Mouse (Mus musculus): ENCODE measurements around the gene Srm. TPM values are rescaled to one million over a fixed set of nuclear protein-coding genes. Genes with fewer than 3 reads are reported as not detected.

Srm gene
- total RNA-seq, 2 experiments from 2014 or later, result 16.6 to 16.8 TPM

DNA sequence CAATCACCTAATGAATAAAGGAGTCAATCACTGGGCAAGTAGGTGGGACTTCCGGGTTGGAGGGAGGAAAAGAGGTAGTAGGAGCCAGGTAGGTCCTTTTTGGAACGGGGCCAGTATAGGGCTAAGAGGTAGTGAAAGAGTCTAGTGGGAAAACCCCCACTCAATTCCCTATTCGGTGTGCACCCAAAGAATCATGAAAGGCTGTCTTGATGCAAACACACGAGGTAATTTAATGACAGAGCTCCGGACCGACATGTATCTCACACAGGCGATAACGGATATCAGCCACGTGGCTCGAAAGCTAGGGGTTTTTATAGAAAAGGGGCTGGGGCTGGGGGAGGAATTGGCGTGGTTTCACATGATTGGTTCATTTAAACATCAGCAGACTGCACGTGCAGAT lies 7.5 kb downstream of the Srm start:
- DNase-seq (ENCODE audit: low spot score), result no peak
- intact Hi-C loops (cut with DNase I), result no loop called here

DNA sequence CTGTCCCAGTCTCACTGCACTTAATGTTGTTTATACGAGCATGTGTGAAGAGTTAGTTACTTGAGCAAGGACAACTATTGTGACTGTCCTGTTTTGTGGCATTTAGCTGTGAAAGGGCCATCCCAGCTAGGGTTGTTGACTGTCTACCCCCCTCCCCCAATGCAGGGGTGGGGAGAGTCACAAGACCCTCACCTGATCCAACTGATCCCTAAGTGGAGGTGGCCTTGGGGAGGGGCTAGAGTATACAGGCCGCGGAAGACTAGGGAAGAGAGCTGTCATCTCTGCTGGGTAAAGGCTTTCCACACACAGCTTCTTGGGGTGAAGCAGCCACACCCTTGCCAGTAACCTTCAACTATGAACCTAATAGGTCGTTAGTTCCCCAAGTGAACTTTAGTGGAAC lies 9.0 kb downstream of the Srm start:
- no peak for DNase-seq (ENCODE audit: low spot score)
- intact Hi-C loops (cut with DNase I), result no loop called here

DNA sequence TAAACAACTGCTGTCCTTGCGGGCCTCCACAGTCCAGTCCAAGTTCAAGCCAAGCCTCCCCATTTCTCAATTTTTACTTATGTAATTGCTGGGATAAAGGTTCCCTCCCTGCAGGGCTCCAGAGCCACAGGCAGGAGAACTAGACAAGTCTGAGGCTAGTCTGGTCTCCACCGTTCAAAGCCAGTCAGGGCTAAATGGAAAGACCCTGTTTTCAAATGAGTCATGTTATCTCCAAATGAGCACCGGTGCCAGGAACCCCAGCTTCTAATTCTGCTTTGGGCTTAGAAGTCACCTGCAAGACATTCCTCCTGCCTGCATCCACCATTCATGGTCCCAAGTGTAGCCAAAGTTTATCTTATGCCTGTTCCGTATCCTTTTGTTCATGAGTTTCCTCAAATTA lies 10.6 kb downstream of the Srm start:
- intact Hi-C loops (cut with DNase I), result no loop called here
- DNase-seq (ENCODE audit: low spot score), result no peak

DNA sequence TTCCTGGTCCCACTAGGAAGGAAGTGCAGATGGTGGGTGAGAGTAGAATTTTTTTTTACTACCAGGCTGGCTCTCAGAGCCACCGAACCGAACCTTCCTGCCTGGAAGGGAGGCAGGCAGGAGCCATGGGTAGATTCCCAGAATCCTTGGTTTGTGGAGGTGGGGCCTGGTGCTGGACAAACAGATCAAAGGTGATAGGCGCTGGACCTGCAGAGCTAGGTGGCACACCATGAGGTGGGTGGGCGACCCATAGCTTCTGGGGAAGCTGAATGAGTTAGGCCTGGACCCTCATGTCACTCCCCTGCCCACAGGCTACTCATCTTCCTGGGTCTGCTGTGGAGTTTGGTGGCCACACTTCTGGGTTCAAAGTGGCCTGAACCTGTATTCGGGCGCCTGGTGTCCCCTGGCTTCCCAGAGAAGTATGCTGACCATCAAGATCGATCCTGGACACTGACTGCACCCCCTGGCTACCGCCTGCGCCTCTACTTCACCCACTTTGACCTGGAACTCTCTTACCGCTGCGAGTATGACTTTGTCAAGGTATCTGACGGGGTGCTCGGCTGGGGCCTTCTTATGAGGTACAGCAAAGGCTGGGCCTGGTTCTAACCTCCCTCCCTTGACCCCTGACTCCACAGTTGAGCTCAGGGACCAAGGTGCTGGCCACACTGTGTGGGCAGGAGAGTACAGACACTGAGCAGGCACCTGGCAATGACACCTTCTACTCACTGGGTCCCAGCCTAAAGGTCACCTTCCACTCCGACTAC lies 11.2 kb downstream of the Srm start, which contains the start of gene Masp2:
Masp2 (plus strand) TSS at position 198 of the 764 bp plus-strand sequence.
- DNase-seq (ENCODE audit: low spot score), result no peak
- intact Hi-C loops (cut with DNase I), result no loop called here

DNA sequence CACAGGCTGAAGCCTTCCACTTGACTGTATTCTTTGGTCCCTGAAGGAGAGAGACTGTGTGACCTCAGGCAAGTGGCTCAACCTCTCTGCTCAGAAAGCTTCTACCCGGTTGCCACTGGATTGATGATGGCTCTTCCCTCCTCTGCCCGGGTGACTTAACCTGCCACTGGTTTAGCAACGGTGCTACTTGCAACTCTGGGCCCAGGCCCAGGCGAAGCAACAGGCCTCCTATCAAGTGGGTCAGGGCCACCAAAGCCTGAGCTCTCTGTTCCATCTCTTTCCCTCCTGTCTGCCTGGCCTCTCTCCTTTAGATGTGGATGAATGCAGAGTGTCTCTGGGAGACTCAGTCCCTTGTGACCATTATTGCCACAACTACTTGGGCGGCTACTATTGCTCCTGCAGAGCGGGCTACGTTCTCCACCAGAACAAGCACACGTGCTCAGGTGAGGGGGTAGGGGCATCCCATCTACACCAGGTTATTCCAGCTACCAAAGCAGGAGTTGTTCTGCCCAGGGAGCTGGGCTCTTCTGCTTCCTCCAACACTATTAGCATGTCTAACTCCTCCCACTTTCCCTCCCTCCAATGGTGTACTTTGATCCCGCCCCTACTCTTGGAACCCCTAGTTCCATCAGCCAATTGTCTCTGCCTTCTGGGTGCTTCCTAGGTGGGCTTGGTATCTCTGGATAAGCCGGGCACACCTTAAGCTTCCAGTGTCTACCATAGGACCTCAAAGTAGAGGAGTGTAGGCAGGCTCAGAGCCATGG lies 12.3 kb downstream of the Srm start:
- no peak for DNase-seq (ENCODE audit: low spot score)
- intact Hi-C loops (cut with DNase I), result no loop called here

DNA sequence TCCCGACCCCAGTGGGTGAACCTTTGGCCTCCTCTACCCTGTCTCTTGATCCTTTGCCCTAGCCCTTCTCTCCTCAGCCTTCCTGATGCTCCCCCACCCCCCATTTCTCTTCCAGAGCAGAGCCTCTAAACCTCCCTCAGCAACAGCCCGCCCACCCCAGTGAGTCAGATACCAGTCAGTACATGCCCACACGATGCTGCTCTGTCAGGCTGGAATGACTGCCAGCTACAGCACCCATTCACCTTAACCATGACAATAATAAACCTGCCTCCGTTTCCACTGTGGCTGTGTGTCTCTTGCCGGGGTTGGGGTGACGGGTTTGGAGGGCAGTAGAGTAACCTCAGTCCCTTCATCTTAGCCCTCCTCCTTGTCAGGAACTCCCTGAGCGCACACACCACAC lies 12.8 kb downstream of the Srm start:
- intact Hi-C loops (cut with DNase I), result no loop called here
- no peak for DNase-seq (ENCODE audit: low spot score)

DNA sequence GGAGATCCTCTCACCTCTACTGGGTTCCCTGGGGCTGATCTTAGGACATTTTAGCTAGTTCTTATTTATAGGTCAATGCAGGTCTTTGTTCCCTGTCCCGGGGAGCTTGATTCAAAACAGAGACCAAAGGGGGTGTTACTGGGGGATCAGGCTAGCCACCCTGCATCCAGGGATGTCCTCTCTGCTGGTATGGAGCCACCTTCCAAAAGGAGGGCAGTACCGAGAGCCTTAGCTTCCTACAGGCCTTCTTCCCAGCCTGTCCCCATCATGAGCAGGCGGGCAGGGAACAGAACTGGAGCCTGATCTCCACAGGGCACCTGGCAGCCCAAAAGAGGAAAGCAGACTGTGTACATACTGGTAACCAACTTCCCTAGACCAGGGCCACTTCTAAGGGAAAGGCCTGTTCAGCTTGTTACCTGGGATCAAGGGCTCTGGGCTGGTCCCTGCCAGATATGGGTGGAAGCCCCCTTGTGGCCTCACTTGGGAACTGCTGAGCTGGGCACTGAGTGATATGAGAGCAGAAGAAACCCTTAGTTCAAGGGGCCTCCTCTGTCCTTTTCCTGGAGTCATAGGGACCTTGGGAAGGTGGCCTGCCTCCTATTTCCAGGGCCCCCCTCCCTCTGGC lies 13.3 kb downstream of the Srm start:
- intact Hi-C loops (cut with DNase I), result loop anchor here (5.0 kb wide), 2 partner anchors 112 to 432 kb away; no protein-coding TSS in a partner anchor
- DNase-seq (ENCODE audit: low spot score), result no peak

DNA sequence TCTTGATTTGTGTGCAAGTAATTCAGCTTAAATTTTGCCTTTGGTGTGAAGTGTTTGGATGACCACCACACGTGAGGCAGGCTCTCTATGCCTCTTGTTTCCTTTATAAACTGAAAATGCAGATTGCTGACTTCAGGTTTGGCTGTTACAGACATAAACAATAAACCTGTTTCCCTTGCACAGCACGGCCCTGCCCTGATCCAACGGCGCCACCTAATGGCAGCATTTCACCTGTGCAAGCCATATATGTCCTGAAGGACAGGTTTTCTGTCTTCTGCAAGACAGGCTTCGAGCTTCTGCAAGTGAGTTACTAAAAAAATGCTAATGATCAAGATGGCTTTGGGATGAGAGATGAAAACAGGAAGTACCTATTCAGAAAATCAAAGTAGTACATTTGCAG lies 16.5 kb downstream of the Srm start:
- intact Hi-C loops (cut with DNase I), result loop anchor here (5.0 kb wide), 2 partner anchors 115 to 435 kb away; no protein-coding TSS in a partner anchor
- DNase-seq (ENCODE audit: low spot score), result no peak

DNA sequence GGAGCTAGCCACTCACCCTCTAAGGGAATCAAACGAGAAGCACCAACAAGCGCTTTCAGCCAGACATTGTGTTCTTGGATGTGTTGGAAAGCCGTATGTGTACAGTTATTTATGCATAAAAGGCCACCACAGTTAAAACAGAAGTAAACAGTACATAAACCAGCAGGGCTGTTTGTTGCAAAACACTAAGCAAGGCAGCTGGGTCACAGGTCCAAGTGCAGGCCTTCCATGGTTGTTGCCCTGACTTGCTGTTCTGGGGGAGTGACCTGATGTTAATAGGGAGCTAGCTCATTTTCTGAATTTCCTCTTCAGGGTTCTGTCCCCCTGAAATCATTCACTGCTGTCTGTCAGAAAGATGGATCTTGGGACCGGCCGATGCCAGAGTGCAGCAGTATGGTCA lies 18.5 kb downstream of the Srm start:
- no peak for DNase-seq (ENCODE audit: low spot score)
- intact Hi-C loops (cut with DNase I), result loop anchor here (5.0 kb wide), 2 partner anchors 118 to 438 kb away; no protein-coding TSS in a partner anchor

DNA sequence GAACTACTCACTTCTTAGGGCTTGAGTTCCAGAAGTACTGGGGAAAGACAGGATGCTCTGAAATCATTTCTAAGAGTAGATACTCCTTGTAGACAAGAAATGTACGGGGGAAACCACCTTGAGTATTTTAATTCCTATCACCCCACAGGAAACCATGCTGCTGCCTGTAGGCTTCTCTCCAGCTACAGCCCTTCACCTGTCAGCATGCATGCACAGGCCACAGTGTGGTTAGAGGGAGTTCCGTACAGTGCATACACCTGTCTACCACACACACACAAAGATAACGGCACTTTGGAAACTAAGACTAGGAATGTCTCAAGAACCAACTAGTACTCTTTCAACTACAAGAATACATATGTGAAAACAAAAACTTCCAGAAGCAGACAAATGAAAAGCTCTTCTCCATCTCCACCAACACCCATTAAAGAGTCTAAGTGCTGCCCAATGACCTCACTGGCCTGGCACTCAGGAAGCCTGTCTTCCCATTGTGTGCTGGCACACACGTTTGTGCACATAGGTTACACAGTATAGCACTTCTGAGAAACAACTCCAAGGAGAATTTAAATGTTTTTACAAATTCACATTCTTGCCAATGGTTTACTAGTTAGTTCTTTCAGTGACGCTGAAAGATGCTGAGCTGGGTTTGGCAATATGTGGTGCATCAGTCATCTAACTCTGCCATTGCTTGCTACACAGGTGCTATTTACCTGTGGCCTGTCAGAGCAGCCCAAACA lies 19.5 kb downstream of the Srm start:
- intact Hi-C loops (cut with DNase I), result no loop called here
- DNase-seq (ENCODE audit: low spot score), result no peak

DNA sequence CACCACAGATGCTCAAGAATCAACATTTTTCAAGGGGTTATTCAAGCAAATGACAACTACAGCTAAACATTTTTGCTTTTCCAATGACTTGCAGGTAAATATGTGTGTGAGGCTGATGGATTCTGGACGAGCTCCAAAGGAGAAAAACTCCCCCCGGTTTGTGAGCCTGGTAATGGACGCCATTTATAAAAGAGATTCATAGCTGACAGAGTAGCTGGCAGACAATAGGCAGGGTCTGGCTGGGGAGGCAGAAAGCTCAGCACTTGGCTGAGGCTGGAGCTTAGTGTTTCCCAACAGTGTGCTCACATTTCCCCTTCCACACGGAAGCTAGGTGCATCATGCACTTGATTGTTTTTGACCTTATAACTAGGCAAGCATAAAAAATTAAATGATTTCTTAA lies 21.3 kb downstream of the Srm start:
- DNase-seq (ENCODE audit: low spot score), result no peak
- intact Hi-C loops (cut with DNase I), result no loop called here

DNA sequence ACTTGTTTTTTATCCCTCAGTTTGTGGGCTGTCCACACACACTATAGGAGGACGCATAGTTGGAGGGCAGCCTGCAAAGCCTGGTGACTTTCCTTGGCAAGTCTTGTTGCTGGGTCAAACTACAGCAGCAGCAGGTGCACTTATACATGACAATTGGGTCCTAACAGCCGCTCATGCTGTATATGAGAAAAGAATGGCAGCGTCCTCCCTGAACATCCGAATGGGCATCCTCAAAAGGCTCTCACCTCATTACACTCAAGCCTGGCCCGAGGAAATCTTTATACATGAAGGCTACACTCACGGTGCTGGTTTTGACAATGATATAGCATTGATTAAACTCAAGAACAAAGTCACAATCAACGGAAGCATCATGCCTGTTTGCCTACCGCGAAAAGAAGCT lies 22.4 kb downstream of the Srm start:
- intact Hi-C loops (cut with DNase I), result no loop called here
- no peak for DNase-seq (ENCODE audit: low spot score)

DNA sequence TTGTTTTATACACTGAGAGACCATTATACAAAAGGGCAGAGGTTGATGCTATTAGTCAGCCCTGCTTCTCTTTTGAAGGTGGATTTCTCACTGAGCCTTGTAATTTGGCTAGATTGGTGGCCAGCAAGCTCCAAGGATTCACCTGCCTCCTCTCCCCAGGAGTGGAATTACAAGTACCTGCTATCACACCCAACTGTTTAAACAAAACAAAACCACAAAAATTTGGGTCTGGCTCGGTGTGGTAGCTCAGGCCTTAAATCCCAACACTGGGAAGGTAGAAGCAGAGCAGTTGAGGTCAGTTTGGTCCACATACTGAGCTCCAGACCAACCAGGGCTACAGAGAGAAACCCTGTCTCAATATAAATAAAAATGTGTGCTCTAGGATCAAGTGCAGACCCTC lies 28.5 kb downstream of the Srm start:
- DNase-seq (ENCODE audit: low spot score), result no peak
- intact Hi-C loops (cut with DNase I), result no loop called here

DNA sequence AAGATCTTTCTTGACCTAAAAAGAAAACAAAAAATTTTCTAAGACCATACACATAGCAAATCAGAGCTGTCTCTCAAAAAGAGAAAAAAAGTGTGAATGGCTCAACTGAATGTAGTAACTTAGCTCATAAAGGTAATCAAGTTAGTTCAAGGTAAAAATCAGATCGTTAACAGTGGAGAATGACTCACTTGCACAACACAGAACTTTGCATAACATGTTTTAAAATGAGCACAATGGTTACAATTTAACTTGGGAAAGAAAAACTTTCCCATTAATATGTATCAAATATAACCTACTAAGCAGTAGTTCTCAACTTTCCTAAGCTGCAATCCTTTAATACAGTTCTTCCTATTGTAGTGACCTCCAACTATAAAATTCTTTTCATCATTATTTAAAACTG lies 29.4 kb downstream of the Srm start:
- intact Hi-C loops (cut with DNase I), result no loop called here
- DNase-seq (ENCODE audit: low spot score), result no peak

DNA sequence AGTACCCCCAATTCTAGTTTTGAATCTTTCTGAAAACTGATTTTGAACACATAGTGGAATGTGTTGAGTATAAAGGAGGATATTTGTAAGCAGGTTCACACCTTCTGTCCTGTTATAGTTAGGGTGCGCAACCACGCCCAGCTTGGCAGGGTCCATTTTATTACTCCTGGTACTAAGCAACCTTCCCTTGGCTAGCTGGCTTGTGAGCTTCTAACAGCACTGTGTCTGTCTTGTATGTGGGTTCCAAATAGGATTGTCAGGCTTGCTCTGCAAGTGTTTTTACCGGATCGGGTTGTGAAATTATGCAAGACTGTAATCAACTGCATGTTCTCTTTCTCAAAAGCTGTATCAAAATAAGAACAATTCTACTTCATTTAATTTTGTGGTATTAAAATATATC lies 31.2 kb downstream of the Srm start:
- intact Hi-C loops (cut with DNase I), result no loop called here
- DNase-seq (ENCODE audit: low spot score), result no peak

DNA sequence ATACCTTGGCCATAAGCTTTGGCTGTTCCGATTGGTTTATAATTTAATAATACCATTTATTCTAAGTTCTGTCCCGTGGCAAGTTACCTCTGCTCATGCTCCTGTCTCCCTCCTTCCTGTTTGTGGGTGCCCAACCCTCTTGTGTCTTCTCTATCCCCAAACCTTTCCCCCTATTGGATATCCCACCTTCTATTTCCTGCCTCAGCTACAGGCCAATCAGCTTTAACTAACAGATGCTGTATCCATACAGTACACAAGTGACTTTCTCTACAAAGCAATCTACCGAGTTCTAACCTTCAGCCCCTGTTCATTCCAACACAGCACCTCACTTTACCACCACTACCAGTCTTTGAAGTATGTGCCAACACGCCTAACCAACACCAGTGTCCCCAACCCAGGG lies 32.3 kb downstream of the Srm start:
- DNase-seq (ENCODE audit: low spot score), result no peak
- intact Hi-C loops (cut with DNase I), result no loop called here

DNA sequence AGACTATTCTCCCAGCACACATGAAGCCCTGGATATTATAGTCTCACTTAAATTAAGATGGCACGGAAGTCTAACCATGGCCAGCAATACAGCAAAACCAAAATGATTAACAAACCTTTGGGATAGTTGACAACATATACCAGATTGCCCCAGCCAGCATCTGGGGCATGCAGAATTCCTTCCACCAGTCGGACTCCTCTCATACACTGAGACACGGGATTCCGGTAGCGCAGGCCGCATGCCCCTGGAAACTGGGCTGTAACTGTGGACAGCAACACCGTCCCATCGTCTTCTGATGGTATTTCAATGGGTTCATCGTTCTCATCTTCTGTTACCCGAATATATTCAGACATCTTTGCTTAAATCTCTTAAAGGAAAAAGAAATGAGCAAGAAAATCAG lies 33.7 kb downstream of the Srm start:
- no peak for DNase-seq (ENCODE audit: low spot score)
- intact Hi-C loops (cut with DNase I), result no loop called here

DNA sequence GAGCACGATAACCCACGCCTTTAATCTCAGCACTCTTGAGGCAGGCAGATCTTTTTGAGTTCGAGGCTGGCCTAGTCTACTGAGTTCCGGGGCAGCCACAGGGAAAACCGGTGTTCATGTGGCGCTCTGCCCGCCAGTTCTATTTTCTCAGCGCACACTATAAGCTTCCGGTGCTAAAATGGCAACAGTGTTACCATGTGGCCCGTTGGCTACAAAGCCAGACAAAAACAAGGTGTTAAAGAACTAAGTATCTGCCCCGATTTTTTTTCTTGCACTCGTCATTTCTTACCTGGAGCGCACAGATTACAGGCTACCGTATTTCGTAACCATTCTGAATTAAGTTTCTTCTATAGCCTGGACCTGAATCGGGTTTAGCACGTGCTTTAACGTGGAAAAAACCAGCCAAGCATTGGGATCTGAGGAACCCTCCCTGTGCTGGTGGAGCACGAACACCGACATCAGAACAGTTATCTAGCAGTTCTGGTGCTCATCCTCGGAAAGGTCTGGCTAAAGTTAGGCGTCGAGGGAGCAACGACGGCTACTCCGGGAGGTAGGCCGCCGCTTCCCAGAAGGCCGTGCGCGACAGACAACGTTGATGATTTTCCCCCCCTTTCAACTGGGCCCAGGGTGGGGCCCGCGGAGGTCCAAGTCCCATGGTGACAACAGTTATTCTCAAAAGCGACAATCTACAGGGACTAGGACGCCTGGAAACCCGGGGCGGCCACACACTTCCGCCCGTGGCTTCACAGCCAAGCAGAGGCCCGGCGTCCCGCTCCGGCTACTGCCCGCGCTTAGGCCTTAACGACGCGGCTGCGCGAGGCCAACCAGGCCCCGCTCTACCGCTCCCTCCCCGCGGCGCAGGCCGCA lies 34.7 kb downstream of the Srm start:
- DNase-seq (ENCODE audit: low spot score), result no peak

DNA sequence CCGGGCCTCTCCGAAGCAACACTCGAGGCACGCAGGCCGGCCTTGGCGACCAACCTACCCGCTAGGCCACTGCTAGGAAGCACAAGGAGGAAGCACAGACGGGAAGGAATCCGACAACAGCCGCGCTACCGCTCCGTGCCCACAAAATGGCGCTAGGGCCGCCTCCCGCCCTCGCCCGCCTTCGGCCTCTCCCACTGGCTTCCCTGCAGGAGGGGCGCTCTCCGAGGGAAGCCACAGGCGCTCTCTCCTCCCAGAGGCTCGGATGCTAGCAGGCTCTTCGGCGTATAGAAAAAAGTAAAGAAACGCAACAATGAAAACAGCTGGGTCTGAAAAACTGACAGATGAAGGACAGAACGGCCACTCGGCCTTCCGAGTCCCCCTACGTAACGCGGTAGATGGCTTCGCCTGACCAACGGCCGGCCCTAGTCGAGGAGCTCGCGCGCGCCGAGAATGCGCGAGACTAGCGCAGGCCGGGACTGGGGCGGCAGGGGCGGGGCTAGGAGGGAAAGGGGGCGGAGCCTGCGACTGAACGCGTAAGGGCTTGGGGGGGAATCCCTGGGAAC lies 35.4 kb downstream of the Srm start, which contains the start of gene Tardbp:
Tardbp (minus strand) TSS at position 397 of the 563 bp plus-strand sequence.
- intact Hi-C loops (cut with DNase I), result no loop called here
- peak; percentile 90 for DNase-seq (ENCODE audit: low spot score)

More for the DNA sequence above, 34.7 kb downstream of the Srm start:
- intact Hi-C loops (cut with DNase I), result no loop called here

All from heart, postnatal 25 days (tissue).